Mouse (Mus musculus) midbrain, embryonic 11.5 days (tissue): ENCODE measurements around the gene Nbeal2. TPM values are rescaled to one million over a fixed set of nuclear protein-coding genes. Genes with fewer than 3 reads are reported as not detected.

Experiments used
- ATAC-seq: fragments of 200-750 bp; cut with Nextera tagmentation; 2 replicates; pipeline ENCODE4 v1.8.0; 2017; ENCODE audit warnings: moderate TSS enrichment, moderate library complexity; ENCODE audit not compliant: low FRiP score
- DNase-seq: peaks from one replicate; pipeline ENCODE4 v3.0.0; 2015; ENCODE audit warnings: low spot score; ENCODE audit errors: missing footprints
- H3K27ac ChIP-seq: fragments of 300-500 bp; sonication (generic); 2 replicates; pipeline ENCODE4 v1.5.1; 2014; ENCODE audit warnings: low read depth, low read length
- H3K27me3 ChIP-seq: fragments of 300-500 bp; sonication (generic); 2 replicates; pipeline ENCODE4 v1.6.1; 2014; ENCODE audit warnings: mild to moderate bottlenecking, low read length, moderate library complexity, mixed read lengths; ENCODE audit not compliant: control insufficient read depth, insufficient read depth
- H3K36me3 ChIP-seq: fragments of 300-500 bp; sonication (generic); 2 replicates; pipeline ENCODE4 v1.6.1; 2014; ENCODE audit warnings: mild to moderate bottlenecking, low read length, moderate library complexity, mixed read lengths; ENCODE audit not compliant: control insufficient read depth, insufficient read depth
- H3K4me1 ChIP-seq: fragments of 300-500 bp; sonication (generic); 2 replicates; pipeline ENCODE4 v1.6.1; 2014; ENCODE audit warnings: low read length; ENCODE audit not compliant: control insufficient read depth, insufficient read depth
- H3K4me2 ChIP-seq: fragments of 300-500 bp; sonication (generic); 2 replicates; pipeline ENCODE4 v1.6.1; 2014; ENCODE audit warnings: mild to moderate bottlenecking, moderate library complexity
- H3K4me3 ChIP-seq: fragments of 300-500 bp; sonication (generic); 2 replicates; pipeline ENCODE4 v1.5.1; 2014; ENCODE audit warnings: low read depth, low read length
- H3K9ac ChIP-seq: fragments of 300-500 bp; sonication (generic); 2 replicates; pipeline ENCODE4 v1.6.1; 2014; ENCODE audit warnings: low read length
- H3K9me3 ChIP-seq: fragments of 300-500 bp; sonication (generic); 2 replicates; pipeline ENCODE4 v1.6.1; 2016; ENCODE audit warnings: low read length; ENCODE audit not compliant: control insufficient read depth
- WGBS: fragments of 180-500 bp; shearing (Covaris S2); extraction: QIAGEN DNeasy Blood & Tissue Kit; methylation state at CpG from one replicate; pipeline ENCODE4 v1.1.7; 2014; 5-methylcytosine and 5-hydroxymethylcytosine counted together
- polyA plus RNA-seq: library from polyadenylated mRNA; unstranded; fragments of >200 nt; fragmentation: Nextera tagmentation; extraction: Ambion mirVana; gene quantifications from 2 replicates; pipeline ENCODE4 v1.2.1, GENCODE M21; 2014

Gene Nbeal2
- polyA plus RNA-seq, 1 experiment from 2014 or later, result 1.1 TPM

DNA sequence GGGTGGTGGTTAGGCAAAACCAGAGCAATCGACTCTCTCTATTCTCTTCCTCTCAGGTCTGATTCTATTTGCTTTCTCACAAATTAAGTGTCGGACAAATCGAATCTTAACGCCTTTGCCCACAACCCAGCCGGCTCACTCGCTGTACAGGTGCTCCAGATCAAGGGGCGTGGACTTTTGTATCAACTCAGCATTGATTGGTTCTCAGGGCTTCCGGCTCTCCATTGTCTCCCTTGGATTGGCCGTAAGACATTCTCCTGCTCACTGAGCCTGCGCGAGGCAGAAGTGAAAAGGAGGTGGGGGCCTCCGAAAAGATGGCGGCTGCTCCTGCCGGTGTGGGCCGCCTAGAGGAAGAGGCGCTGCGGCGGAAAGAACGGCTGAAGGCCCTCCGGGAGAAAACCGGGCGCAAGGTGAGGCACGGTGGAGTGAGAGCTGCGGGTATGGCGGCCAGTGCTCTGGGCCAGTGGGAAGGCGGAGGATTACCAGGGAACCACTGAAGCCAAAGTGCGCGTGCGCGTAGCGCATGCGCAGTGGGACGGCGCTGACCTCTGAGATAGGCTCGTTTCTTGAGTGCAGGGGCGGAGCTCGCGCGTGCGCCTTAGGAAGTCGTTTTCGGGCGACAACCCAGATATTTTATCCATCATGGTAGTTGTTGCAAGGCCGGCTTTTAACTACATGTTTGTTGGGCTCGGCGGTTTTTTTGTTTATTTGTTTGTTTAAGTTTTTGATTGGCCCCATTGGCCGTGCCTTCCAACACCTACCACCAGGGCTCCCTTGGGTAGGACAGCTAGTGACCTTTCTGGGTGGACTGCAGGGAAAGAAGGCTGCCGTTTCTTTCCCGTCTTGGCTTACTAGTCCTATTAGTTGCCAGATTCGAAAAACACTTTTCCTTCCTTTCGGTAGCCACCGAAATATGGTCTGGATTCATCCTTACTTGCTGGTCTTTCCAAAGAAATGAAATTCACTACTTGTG, 2.6 kb upstream of the Nbeal2 start, which contains the start of gene Ccdc12:
Gene Ccdc12 (plus strand): TSS at position 255 of the 973 bp plus-strand sequence.
- DNase-seq (peak; percentile 100), ATAC-seq (peak; percentile 95)
- WGBS, result under 1% methylated on average over 52 of the region's 52 CpGs
- Histone ChIP-seq H3K27ac (peak within 1 kb of the TSS; percentile 82), H3K9me3 (no peaks in the 10 kb centered on the region), H3K4me3 (peak within 1 kb of the TSS; percentile 75), H3K36me3 (no peaks in the 10 kb centered on the region), H3K9ac (peak within 1 kb of the TSS; percentile 88), H3K4me2 (peak within 1 kb of the TSS; percentile 76), H3K27me3 (peaks cover 9% of the 10 kb centered on the region), H3K4me1 (peaks cover 26% of the 10 kb centered on the region)

DNA sequence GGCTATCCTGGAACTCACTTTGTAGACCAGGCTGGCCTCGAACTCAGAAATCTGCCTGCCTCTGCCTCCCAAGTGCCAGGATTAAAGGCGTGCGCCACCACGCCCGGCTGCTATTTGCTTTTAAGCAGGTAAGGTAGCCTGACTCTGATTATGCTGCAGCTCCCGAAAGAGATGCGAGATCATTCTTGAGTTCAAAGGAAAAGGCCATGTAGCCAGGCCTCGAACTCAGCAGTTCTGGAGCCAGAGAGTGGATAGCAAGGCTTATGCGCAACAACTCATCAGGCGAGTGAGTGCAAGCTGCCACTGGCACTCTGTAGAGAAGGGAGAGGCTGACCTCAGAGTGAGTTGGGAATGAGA, 1.7 kb upstream of the Nbeal2 start:
- ATAC-seq (no peak), DNase-seq (no peak)
- Histone ChIP-seq H3K9ac (peak overlapping the region; percentile 64), H3K36me3 (no peaks in the 10 kb centered on the region), H3K4me1 (peaks cover 26% of the 10 kb centered on the region), H3K9me3 (no peaks in the 10 kb centered on the region), H3K4me2 (peak overlapping the region; percentile 76), H3K27ac (peak overlapping the region; percentile 82; the same call in 1 of the 2 replicates), H3K4me3 (peak overlapping the region; percentile 75), H3K27me3 (peaks cover 9% of the 10 kb centered on the region)
- WGBS, result 82% methylated on average over 10 of the region's 10 CpGs

DNA sequence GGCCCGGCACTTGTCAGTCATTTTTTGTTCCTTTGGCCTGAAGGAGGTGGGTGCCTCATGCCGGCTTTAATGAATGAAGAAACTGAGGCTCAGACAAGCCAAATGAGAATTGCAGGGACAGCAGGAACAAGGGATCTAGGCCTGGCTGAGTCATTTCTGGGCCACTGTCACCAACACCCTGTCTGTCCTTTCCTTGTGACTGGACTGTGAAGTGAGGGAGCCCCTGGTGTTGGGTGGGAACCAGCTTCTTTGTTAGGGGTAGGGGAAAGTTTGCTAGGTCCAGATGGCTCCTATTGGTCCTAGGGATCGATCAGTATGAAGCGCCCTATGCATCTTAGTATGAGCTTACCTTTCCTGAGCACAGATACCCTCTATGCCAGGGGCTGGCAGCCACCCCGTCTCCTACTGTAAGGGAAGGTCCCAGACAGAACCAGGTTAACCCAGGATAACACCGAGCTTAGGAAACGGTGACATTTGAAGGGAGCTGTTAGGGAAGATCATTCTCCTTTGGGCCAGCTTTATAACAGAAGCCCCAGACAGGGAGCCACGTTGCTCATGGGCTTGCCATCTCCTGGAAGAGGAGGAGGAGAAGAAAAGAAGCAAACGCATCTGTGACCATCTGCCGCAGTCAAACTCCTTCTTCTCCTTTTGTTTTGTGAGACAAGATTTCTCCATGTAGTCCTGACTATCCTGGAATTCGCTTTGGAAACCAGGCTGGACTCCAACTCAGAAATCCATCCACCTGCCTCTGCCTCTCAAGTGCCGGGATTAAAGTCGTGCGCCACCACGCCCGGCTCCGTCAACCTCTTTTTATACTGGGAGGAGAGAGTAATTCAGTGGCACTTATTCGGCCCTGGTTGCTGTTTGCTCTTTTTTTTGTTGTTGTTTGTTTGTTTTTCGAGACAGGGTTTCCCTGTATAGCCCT, 1.0 kb upstream of the Nbeal2 start:
- DNase-seq (peak; percentile 81), ATAC-seq (no peak)
- no peaks in the 10 kb centered on the region for H3K36me3 ChIP-seq
- H3K9ac ChIP-seq, result peak overlapping the region; percentile 71; the same call in 1 of the 2 replicates
- H3K27ac ChIP-seq, result no peak overlapping the region
- peaks cover 9% of the 10 kb centered on the region for H3K27me3 ChIP-seq
- peaks cover 29% of the 10 kb centered on the region for H3K4me1 ChIP-seq
- peak overlapping the region; percentile 65; the same call in 1 of the 2 replicates for H3K4me3 ChIP-seq
- peak overlapping the region; percentile 98 for H3K4me2 ChIP-seq
- 81% methylated on average over 19 of the region's 19 CpGs for WGBS
- no peaks in the 10 kb centered on the region for H3K9me3 ChIP-seq

DNA sequence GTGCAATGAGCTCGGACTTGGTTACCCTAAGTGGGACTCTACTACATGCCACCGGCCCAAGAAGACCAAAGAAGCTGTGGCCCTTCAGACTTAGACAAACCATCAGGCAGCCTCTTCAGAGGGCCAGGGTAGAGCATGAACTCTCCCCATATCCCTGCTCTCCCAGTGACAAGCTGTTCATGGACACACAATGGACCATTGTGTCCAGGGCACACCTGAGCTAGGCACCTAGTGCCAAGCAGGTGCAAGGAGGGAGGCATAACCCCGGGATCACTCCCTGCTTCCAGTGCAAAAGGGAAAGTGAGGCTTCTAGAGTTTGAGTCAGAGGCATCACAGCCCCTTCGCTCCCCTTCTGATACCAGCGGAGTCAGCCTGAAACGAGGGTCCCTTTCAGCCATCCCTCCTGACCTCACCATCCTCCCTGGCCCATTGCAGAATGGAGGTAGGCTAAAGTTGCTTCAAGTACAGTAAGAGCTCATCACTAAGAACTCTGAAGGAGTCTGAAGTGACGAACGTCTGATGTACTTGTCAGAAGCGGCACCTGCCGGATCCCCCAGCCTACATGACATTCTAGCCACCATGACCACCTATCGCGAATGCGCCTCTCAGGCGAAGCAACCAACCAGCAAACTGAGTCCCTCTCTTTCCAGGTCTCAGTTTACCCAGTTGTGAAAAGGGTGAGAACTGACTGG, 852 bp downstream of the Nbeal2 start:
- Histone ChIP-seq H3K9ac (peak overlapping the region; percentile 71), H3K27me3 (peaks cover 9% of the 10 kb centered on the region), H3K27ac (no peak overlapping the region), H3K4me1 (peaks cover 38% of the 10 kb centered on the region), H3K9me3 (no peaks in the 10 kb centered on the region), H3K4me3 (peak overlapping the region; percentile 65), H3K36me3 (no peaks in the 10 kb centered on the region), H3K4me2 (peak overlapping the region; percentile 98)
- ATAC-seq (no peak), DNase-seq (peak; percentile 88)
- 23% methylated on average over 14 of the region's 14 CpGs for WGBS

DNA sequence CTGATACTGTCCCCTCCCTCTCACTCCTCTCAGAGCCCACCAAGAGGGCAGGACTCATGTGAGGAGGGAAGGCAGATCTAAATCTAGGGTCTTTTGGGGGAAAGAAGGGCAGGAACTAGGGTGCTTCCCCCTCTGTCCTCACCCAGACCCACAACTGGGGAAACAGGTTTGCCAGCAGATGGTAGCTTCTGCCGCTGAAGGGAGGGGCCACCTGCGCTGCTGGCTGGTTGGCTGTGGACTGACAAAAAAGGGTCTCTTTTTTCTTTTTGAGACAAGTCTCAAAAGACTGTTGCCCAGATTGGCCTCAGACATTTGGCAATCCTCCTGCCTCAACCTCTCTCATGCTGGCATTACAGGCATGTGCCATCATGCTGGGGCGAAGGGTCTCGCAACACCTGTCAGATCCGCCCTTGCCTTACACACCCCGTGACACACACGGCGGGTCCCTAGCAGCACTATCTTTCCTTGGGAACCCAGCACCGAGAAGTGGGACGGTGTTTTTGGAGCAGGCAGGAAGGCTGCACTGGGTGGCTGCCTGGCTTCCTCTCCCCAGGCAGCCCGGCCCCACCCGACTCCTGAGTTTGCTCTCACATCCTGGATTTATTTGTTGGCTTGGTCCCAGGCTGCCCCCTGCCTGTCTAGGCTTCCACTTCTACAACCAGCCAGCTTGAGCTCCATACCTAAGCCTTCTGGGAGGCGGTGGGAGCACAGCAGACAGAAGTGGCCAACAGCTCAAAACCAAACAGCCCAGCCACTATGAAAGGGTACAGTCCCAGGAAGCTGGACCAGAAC, 1.8 kb downstream of the Nbeal2 start:
- ATAC-seq (no peak), DNase-seq (no peak)
- Histone ChIP-seq H3K9ac (no peak overlapping the region), H3K4me1 (peaks cover 30% of the 10 kb centered on the region), H3K27ac (no peak overlapping the region), H3K4me3 (no peak overlapping the region), H3K4me2 (no peak overlapping the region), H3K36me3 (no peaks in the 10 kb centered on the region), H3K27me3 (peaks cover 9% of the 10 kb centered on the region), H3K9me3 (no peaks in the 10 kb centered on the region)
- WGBS, result 41% methylated on average over 13 of the region's 13 CpGs

DNA sequence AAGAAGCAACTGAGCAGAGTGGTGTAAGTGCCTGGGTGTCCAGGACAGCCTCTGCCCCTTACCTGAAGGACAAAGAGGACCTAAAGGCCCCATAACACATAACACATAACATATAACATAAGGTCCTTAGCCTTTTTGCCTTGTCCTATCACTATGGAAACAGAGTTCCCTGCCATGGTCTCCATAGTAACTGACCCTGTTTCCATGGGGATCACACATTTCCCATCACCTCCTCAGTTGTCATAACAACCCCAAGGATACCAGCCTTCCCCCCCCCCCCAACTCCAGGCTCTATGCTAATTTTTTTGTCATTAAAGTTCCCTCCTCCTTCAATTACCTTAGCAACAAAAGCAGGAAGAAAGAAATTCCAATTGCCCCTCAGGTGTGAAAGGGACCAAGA, 4.2 kb downstream of the Nbeal2 start:
- Histone ChIP-seq H3K4me2 (no peak overlapping the region), H3K9ac (no peak overlapping the region), H3K4me3 (no peak overlapping the region), H3K4me1 (peaks cover 24% of the 10 kb centered on the region), H3K9me3 (no peaks in the 10 kb centered on the region), H3K36me3 (no peaks in the 10 kb centered on the region), H3K27ac (no peak overlapping the region), H3K27me3 (peaks cover 9% of the 10 kb centered on the region)
- ATAC-seq, result no peak
- DNase-seq, result no peak

DNA sequence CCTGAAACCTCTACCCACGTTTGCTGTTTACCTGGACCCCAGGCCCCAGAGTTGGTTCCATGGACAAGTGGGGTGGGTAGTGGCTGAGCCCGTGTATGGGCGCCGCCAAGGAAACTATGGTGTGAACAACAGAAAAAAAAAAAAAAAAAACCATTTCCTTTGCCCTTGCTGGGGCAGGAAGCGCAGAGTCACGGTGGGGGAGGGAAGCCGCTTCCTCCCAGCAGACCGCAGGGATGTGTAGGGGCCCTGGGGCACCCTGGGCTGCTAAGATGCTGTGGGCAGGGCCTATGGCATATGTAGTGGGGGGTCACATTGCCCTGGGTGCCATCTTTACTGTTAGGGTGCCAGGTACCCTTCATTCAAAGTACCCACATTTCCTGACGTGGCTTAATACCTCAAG, 8.7 kb downstream of the Nbeal2 start:
- Histone ChIP-seq H3K27ac (no peak overlapping the region), H3K27me3 (no peaks in the 10 kb centered on the region), H3K9me3 (no peaks in the 10 kb centered on the region), H3K4me3 (no peak overlapping the region), H3K4me1 (peaks cover 11% of the 10 kb centered on the region), H3K4me2 (no peak overlapping the region), H3K9ac (no peak overlapping the region), H3K36me3 (no peaks in the 10 kb centered on the region)
- WGBS, result 88% methylated on average over 9 of the region's 9 CpGs
- ATAC-seq (no peak), DNase-seq (no peak)

DNA sequence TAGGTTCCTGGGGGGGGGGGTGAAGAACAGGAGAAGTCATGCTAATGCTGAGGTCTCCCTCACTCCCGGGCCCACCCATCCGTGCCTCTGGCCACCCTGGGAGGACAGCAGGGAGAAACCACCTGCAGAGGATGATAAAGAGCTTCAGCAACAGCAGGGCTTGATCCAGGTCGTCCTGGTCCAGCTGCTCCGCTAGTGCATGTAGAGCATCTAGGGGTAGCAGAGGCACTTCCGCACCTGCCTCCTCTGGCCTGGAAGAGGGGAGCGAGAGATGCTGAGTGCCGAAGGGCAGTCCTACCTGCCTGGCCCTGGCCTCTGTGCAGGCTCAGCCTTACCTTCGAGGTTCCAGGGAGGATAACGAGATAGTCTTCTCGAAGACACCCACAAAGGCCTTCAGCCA, 9.7 kb downstream of the Nbeal2 start:
- Histone ChIP-seq H3K4me2 (no peak overlapping the region), H3K9me3 (no peaks in the 10 kb centered on the region), H3K36me3 (no peaks in the 10 kb centered on the region), H3K4me1 (peaks cover 2% of the 10 kb centered on the region), H3K4me3 (no peak overlapping the region), H3K27me3 (no peaks in the 10 kb centered on the region), H3K27ac (no peak overlapping the region), H3K9ac (no peak overlapping the region)
- DNase-seq (no peak), ATAC-seq (no peak)
- 82% methylated on average over 10 of the region's 10 CpGs for WGBS
